Mouse (Mus musculus): ENCODE results near the gene Rab42.
A peak's percentile ranks its signal among the peaks of the same experiment; 100 is the strongest.

Rab42 gene

GRCm38 (mm10) chr4:132302939-132303479, at the start of gene Rab42:
Gene Rab42 (minus strand): TSS chr4:132303385.
- peak; percentile 33 to 56 for DNase-seq

- peak in 1 of 2 experiments; percentile 16 for DNase-seq
These were observed 49.6 kb upstream of the Rab42 start for GRCm38 (mm10) chr4:132352739-132353138.

- no peak for DNase-seq
These were observed 48.2 kb upstream of the Rab42 start for GRCm38 (mm10) chr4:132351401-132351800.

- DNase-seq, result no peak
These were observed 47.7 kb upstream of the Rab42 start for GRCm38 (mm10) chr4:132350854-132351253.

DNA sequence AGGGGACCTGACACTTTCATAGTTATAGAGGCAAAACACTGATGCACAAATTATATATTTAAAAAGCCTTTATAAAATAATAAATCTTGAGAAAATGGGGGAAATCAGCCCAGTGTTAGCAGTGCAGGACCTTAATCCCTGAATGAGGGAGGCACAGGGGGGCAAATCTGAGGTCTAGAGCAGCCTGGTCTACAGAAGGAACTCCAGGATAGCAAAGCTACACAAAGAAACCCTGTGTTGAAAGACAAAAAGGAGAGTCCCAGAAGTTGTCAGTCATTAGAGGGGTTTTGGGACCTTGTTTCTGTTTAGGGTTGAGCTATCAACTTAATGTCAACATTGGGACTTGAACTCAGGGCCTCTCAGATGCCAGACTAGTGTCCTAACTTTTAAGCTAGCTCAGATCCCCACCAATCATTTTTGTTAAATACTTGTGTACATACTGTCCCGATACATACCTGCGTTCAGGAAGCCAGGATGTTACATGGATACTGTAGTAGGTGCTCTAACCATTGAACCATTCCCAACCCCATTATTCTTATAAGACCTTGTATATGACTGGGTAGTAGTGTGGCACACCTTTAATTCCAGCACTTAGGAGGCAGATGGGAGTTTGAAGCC, 47.0 kb upstream of the Rab42 start:
- DNase-seq, result no peak

GRCm38 (mm10) chr4:132349495-132350122, 46.4 kb upstream of the Rab42 start:
- no peak for DNase-seq

DNA sequence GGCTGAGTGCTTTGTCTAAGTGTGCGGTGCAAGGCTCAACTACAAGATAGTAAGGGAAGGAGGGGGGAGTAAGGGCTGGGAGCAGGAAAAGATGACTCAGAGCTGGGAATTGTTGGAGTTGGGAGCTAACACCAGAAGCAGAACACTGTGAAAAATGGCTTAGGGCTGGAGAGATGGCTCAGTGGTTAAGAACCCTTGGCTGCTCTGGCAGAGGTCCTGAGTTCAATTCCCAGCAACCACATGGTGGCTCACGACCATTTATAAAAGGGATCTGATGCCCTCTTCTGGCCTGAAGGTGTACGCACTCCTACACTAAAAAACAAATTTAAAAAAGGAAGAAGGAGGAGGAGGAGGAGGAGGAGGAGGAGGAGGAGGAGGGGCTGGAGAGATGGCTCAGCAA, 43.5 kb upstream of the Rab42 start:
- DNase-seq, result no peak

GRCm38 (mm10) chr4:132346261-132346660, 43.1 kb upstream of the Rab42 start:
- DNase-seq, result no peak

- DNase-seq, result no peak
These were observed 42.6 kb upstream of the Rab42 start for GRCm38 (mm10) chr4:132345843-132346212.

- DNase-seq, result peak; percentile 91 to 94
These were observed 42.1 kb upstream of the Rab42 start for GRCm38 (mm10) chr4:132345135-132345842.

GRCm38 (mm10) chr4:132344403-132345134, 41.4 kb upstream of the Rab42 start:
- DNase-seq, result no peak

DNA sequence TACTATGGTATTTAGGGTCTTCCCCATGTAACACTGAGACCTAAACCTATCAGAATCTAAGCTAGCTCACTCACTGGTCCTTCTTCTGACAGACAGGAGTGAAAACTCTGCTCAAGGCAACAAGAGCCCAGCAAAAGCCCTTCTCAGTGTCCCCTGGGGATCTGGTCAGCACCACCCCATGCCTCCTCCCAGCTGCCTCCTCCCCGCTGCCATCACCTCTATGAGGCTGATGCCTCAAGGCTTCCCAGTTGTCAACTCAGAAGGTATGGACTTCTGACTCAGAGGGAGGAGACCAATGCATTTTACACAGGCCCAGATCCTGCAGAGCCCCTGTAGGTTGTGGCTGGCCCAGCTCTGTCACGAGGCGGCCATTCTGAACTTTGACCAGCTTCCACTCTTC, 38.3 kb upstream of the Rab42 start:
- no peak for DNase-seq

DNA sequence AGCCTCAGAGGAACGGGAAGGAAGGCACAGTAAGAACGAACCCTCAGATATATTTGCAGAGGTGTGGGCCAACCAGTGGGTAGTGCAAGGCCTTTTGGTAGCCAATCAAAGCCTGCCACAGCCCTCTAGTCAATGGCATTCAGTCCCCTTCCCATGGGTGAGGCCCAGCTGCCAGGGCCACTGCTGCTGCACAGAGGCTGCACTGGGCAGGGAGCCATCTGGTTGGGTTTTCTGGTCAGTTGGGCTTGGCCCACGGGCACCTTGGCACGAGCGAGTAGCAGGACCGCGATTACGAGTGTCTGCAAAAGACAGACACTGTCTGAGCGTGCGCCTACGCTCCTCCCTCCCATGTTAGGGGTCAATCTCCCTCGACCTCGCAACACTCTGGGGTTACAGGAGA, 35.8 kb upstream of the Rab42 start:
- peak in 1 of 2 experiments; percentile 29 for DNase-seq

GRCm38 (mm10) chr4:132332880-132333279, 29.7 kb upstream of the Rab42 start:
- DNase-seq, result no peak

GRCm38 (mm10) chr4:132331960-132332359, 28.8 kb upstream of the Rab42 start:
- DNase-seq, result no peak

GRCm38 (mm10) chr4:132329835-132330354, 26.7 kb upstream of the Rab42 start:
- DNase-seq, result no peak

GRCm38 (mm10) chr4:132329115-132329834, 26.1 kb upstream of the Rab42 start, which contains the start of gene Trnau1ap:
Gene Trnau1ap (minus strand): TSS chr4:132329538.
- DNase-seq, result peak; percentile 91 to 93

GRCm38 (mm10) chr4:132328391-132328982, 25.3 kb upstream of the Rab42 start:
- no peak for DNase-seq

DNA sequence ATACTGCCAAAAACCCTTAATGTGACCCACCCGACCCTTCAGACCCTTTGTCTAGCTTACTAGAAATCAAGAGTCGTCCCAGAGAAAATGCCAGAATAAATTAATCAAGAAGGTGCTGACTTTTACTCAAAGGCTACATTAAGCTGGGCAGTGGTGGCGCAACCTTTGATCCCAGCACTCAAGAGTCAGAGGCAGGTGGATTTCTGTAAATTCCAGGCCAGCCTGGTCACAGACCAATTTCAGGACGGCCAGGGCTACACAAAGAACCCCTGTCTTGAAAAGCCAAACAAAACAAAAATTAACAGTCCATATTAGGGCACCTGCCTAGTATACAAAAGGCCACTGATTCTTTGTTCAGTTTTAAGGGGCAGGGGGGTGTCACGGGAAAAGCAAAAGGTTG, 23.3 kb upstream of the Rab42 start:
- DNase-seq, result no peak

DNA sequence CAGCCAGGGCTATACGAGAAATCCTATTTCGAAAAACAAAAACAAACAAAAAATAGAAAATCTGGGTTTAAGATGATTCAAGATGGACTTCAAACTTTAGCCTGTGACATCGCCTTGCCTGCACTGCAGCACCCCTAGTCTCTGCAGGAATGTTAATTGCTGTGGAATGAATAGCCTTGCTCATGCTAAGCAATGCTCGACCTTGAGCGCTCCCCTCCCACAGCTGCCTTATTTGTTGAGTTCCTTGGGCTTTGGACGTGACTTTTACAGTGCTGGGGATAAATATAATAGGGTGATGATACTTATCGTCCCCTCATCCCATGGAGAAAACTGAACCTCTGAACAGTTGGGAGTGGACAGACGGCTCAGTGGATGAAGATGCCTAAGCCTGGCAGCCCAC, 12.5 kb upstream of the Rab42 start:
- DNase-seq, result no peak

GRCm38 (mm10) chr4:132312627-132313026, 9.4 kb upstream of the Rab42 start:
- DNase-seq, result no peak

- no peak for DNase-seq
These were observed 8.6 kb upstream of the Rab42 start for GRCm38 (mm10) chr4:132311801-132312200.
